Mouse (Mus musculus): ENCODE measurements around the gene Stx8.

The Stx8 gene

GRCm38 (mm10) chr11:67965905-67966878 is at the start of gene Stx8:
TSS of gene Stx8 (plus strand) at chr11:67966193.
- peak; percentile 56 for DNase-seq (ENCODE audit: extremely low spot score, low read depth, low spot score)

GRCm38 (mm10) chr11:67917126-67917525 is 48.9 kb upstream of the Stx8 start:
- DNase-seq (ENCODE audit: extremely low spot score, low read depth, low spot score): no peak

- DNase-seq (ENCODE audit: extremely low spot score, low read depth, low spot score): no peak
These were observed 46.4 kb upstream of the Stx8 start for GRCm38 (mm10) chr11:67919593-67919992.

GRCm38 (mm10) chr11:67920226-67920960 is 45.6 kb upstream of the Stx8 start:
- no peak for DNase-seq (ENCODE audit: extremely low spot score, low read depth, low spot score)

- no peak for DNase-seq (ENCODE audit: extremely low spot score, low read depth, low spot score)
These were observed 44.7 kb upstream of the Stx8 start for GRCm38 (mm10) chr11:67921091-67921826.

GRCm38 (mm10) chr11:67921827-67922754 is 43.9 kb upstream of the Stx8 start, which contains the start of gene Usp43:
TSS of gene Usp43 (minus strand) at chr11:67922153.
- no peak for DNase-seq (ENCODE audit: extremely low spot score, low read depth, low spot score)

- DNase-seq (ENCODE audit: extremely low spot score, low read depth, low spot score): peak; percentile 35
These were observed 43.3 kb upstream of the Stx8 start for GRCm38 (mm10) chr11:67922755-67923125.

- no peak for DNase-seq (ENCODE audit: extremely low spot score, low read depth, low spot score)
These were observed 42.3 kb upstream of the Stx8 start for GRCm38 (mm10) chr11:67923720-67924119.

- DNase-seq (ENCODE audit: extremely low spot score, low read depth, low spot score): no peak
These were observed 41.0 kb upstream of the Stx8 start for GRCm38 (mm10) chr11:67925000-67925399.

GRCm38 (mm10) chr11:67926348-67927055 is 39.5 kb upstream of the Stx8 start:
- no peak for DNase-seq (ENCODE audit: extremely low spot score, low read depth, low spot score)

GRCm38 (mm10) chr11:67932156-67932555 is 33.8 kb upstream of the Stx8 start:
- no peak for DNase-seq (ENCODE audit: extremely low spot score, low read depth, low spot score)

- DNase-seq (ENCODE audit: extremely low spot score, low read depth, low spot score): no peak
These were observed 17.8 kb upstream of the Stx8 start for GRCm38 (mm10) chr11:67948229-67948628.

GRCm38 (mm10) chr11:67949475-67949874 is 16.5 kb upstream of the Stx8 start:
- DNase-seq (ENCODE audit: extremely low spot score, low read depth, low spot score): no peak

- DNase-seq (ENCODE audit: extremely low spot score, low read depth, low spot score): no peak
These were observed 12.4 kb upstream of the Stx8 start for GRCm38 (mm10) chr11:67953604-67954003.

- DNase-seq (ENCODE audit: extremely low spot score, low read depth, low spot score): no peak
These were observed 11.6 kb upstream of the Stx8 start for GRCm38 (mm10) chr11:67954413-67954812.

- no peak for DNase-seq (ENCODE audit: extremely low spot score, low read depth, low spot score)
These were observed 1.9 kb upstream of the Stx8 start for GRCm38 (mm10) chr11:67964110-67964509.

- peak; percentile 81 for DNase-seq (ENCODE audit: extremely low spot score, low read depth, low spot score)
These were observed 630 bp upstream of the Stx8 start, which contains the start of gene Cfap52 for GRCm38 (mm10) chr11:67965242-67965883. TSS of gene Cfap52 (minus strand) at chr11:67965651.

GRCm38 (mm10) chr11:67967831-67968230 is 1.8 kb downstream of the Stx8 start:
- no peak for DNase-seq (ENCODE audit: extremely low spot score, low read depth, low spot score)

GRCm38 (mm10) chr11:67972606-67973005 is 6.6 kb downstream of the Stx8 start:
- DNase-seq (ENCODE audit: extremely low spot score, low read depth, low spot score): no peak
